9 mouse cellular contexts compared by ENCODE assay signal in the genomic region with DNA sequence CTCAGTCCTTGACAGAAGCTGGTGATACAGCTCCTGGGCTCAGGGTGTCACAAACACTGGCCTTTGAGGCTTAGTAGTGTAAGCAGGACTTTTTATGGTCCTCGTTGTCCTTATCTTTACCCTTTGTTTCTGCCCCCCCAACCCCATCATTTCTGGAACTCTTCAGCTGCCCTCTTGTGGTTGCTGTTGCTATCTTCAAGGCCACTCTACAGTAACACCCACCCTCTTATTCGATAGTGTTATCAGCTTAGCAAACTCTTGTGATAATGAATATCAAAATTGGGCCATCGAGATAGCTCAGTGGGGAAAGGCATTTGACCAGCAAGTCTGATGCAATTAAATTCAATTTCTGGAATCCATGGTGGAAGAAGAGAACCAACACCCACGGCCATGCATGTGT. TPM values are rescaled to one million over a fixed set of nuclear protein-coding genes. Genes with fewer than 3 reads are reported as not detected.
DNase-seq lines count a peak whose midpoint lies in the region; ATAC-seq and TF ChIP-seq lines count a peak whose summit lies in the region.
"Had no signal": no experiment of that assay in that cellular context is flagged by ENCODE, and none has a peak within 500 bp of the region (broad histone marks: within the 10 kb centered on the region; RNA-seq: fewer than 3 reads in every experiment).

No protein-coding gene starts in this region.

- in situ Hi-C loops in CH12.LX (cut with MboI; ENCODE audit: low pct_ligation_motif_present, low pct_unique_long_range_greater_than_20kb, low sequenced_read_pairs) = no loop called here

- no peak for TF ChIP-seq EP300 in CH12.LX (IDR thresholded peaks at IDR 0.05; ENCODE audit: low read length)

- no peaks in the 10 kb centered on the region for H3K9me3 ChIP-seq in heart, embryonic 10.5 days
- no peaks in the 10 kb centered on the region for H3K9me3 ChIP-seq in CH12.LX (replicated peaks; ENCODE audit: low read length)
- H3K9me3 ChIP-seq in liver, embryonic 15.5 days (replicated peaks) = no peaks in the 10 kb centered on the region

- no peaks in the 10 kb centered on the region for H3K79me2 ChIP-seq in CH12.LX (replicated peaks; ENCODE audit: control insufficient read depth, extremely low read depth, insufficient read depth, poor library complexity, severe bottlenecking)

- TF ChIP-seq POLR2A in CH12.LX (IDR thresholded peaks at IDR 0.05; ENCODE audit: low read depth, low read length) = no peak

- WGBS in heart, embryonic 10.5 days = 48% methylated on average over 4 of the region's 4 CpGs
- 27% methylated on average over 4 of the region's 4 CpGs for WGBS in liver, embryonic 15.5 days (ENCODE audit: insufficient replicate concordance)

- no peaks in the 10 kb centered on the region for H3K27me3 ChIP-seq in heart, embryonic 10.5 days (ENCODE audit: insufficient read depth, poor library complexity, severe bottlenecking)
- no peaks in the 10 kb centered on the region for H3K27me3 ChIP-seq in CH12.LX (replicated peaks)
- no peaks in the 10 kb centered on the region for H3K27me3 ChIP-seq in liver, embryonic 15.5 days

- DNase-seq in heart, postnatal 14 days = peak; percentile 8 to 39
- DNase-seq in heart, embryonic 10.5 days (ENCODE audit: low spot score) = no peak
- DNase-seq in CH12.LX (ENCODE audit: extremely low read depth) = peak; percentile 19
- DNase-seq in cerebellum, adult 9-10 months = peak; percentile 73
- no peak for DNase-seq in spleen, postnatal 10 days (ENCODE audit: low spot score in 2 of 2)
- no peak for DNase-seq in adrenal gland, adult 2 months

- TF ChIP-seq RAD21 in CH12.LX (IDR thresholded peaks at IDR 0.05; ENCODE audit: low read depth, low read length) = peak; percentile 65

- H3K4me3 ChIP-seq in heart, embryonic 10.5 days = no peak overlapping the region
- no peak overlapping the region for H3K4me3 ChIP-seq in CH12.LX (replicated peaks in 1 of 3; ENCODE audit: low read depth in 2 of 3, low read length in 2 of 3, poor library complexity in 1 of 3)
- H3K4me3 ChIP-seq in liver, embryonic 15.5 days (replicated peaks) = no peak overlapping the region

- TF ChIP-seq CTCF in CH12.LX (conservative IDR thresholded peaks at IDR 0.05 in 1 of 2, IDR thresholded peaks at IDR 0.05 in 1 of 2; ENCODE audit: low read depth in 2 of 2, low read length in 2 of 2) = peak in 1 of 2 experiments; percentile 74; a peak in 2 of 4 replicates

- ATAC-seq in liver, embryonic 15.5 days (ENCODE audit: insufficient read depth) = no peak
- no peak for ATAC-seq in megakaryocyte, adult 5-6 weeks (ENCODE audit: poor library complexity, severe bottlenecking)

- H3K4me1 ChIP-seq in heart, embryonic 10.5 days = peaks cover 13% of the 10 kb centered on the region
- H3K4me1 ChIP-seq in CH12.LX (ENCODE audit: control insufficient read depth in 1 of 2, insufficient read depth in 2 of 2) = peaks cover 11 to 19% of the 10 kb centered on the region in 2 experiments
- H3K4me1 ChIP-seq in liver, embryonic 15.5 days (replicated peaks) = peaks cover 17% of the 10 kb centered on the region

- no peak overlapping the region for H3K4me2 ChIP-seq in CH12.LX (ENCODE audit: insufficient read depth, low read depth, poor library complexity, severe bottlenecking)
- no peak overlapping the region for H3K4me2 ChIP-seq in liver, embryonic 15.5 days

- dilution Hi-C loops in CH12.LX (cut with MboI; ENCODE audit: extremely low pct_ligation_motif_present, extremely low pct_unique_long_range_greater_than_20kb, low sequenced_read_pairs) = no loop called here

- no peak overlapping the region for H3K27ac ChIP-seq in heart, embryonic 10.5 days
- H3K27ac ChIP-seq in CH12.LX (ENCODE audit: insufficient read depth, low read depth) = no peak overlapping the region
- H3K27ac ChIP-seq in liver, embryonic 15.5 days (replicated peaks) = 0 out of 2 replicates have a peak overlapping the region, but pooled peaks have one; percentile 14

- no peaks in the 10 kb centered on the region for H3K36me3 ChIP-seq in heart, embryonic 10.5 days
- no peaks in the 10 kb centered on the region for H3K36me3 ChIP-seq in CH12.LX (replicated peaks in 1 of 2; ENCODE audit: control insufficient read depth in 1 of 2, insufficient read depth in 1 of 2, low read length in 1 of 2)
- H3K36me3 ChIP-seq in liver, embryonic 15.5 days (replicated peaks) = no peaks in the 10 kb centered on the region

- intact Hi-C loops in heart, postnatal 14 days (cut with DNase I) = loop anchor here (2.0 kb wide), 1 partner anchor 116 kb away; no protein-coding TSS in a partner anchor

- no peak overlapping the region for H3K9ac ChIP-seq in CH12.LX (ENCODE audit: insufficient read depth, low read depth)
- no peak overlapping the region for H3K9ac ChIP-seq in liver, embryonic 15.5 days

TF ChIP-seq in CH12.LX, 34 proteins besides CTCF, POLR2A, EP300 and RAD21:
- no peak for TF ChIP-seq ELF1 (IDR thresholded peaks at IDR 0.05; ENCODE audit: low read depth, low read length)
- TF ChIP-seq MAFK (IDR thresholded peaks at IDR 0.05; ENCODE audit: insufficient replicate concordance, low read length) = no peak
- TF ChIP-seq JUND (conservative IDR thresholded peaks at IDR 0.05; ENCODE audit: low read depth, low read length) = no peak
- no peak for TF ChIP-seq TBP (conservative IDR thresholded peaks at IDR 0.05; ENCODE audit: low read depth, low read length)
- TF ChIP-seq MAX (IDR thresholded peaks at IDR 0.05; ENCODE audit: low read length) = no peak
- no peak for TF ChIP-seq ZNF384 (IDR thresholded peaks at IDR 0.05; ENCODE audit: low read depth, low read length)
- no peak for TF ChIP-seq TCF12 (IDR thresholded peaks at IDR 0.05; ENCODE audit: low read depth, low read length)
- no peak for TF ChIP-seq USF2 (conservative IDR thresholded peaks at IDR 0.05; ENCODE audit: low read depth, low read length)
- 0 out of 2 replicates have a peak, but pooled peaks have one; percentile 60 for TF ChIP-seq MAZ (IDR thresholded peaks at IDR 0.05; ENCODE audit: low read depth, low read length)
- peak; percentile 78 for TF ChIP-seq SMC3 (IDR thresholded peaks at IDR 0.05; ENCODE audit: low read depth, low read length)

RNA-seq across cellular contexts. Expression of a gene that starts 18.5 kb away (rescaled TPM):
- total RNA-seq in heart, postnatal 14 days (2021) = under 1 TPM; 0.67 to 0.73 TPM
- polyA plus RNA-seq in heart, embryonic 10.5 days (2016; fragmentation: Nextera tagmentation; extraction: Ambion mirVana) = 1.8 and 4.1 TPM in 2 replicates
- total RNA-seq in CH12.LX (2012; rRNA removed) (not detected in 2 replicates), CH12.LX (2014; rRNA removed) (not detected in 2 replicates)
- 0.50 TPM in 1 of 2 replicates, not detected in the other for polyA plus RNA-seq in CH12.LX (2012; ENCODE audit: insufficient read length, low read depth)
- 0.10 and 0.15 TPM in 2 replicates for polyA plus RNA-seq in liver, embryonic 15.5 days (2015; fragmentation: Nextera tagmentation; extraction: Ambion mirVana)
- total RNA-seq in adrenal gland, adult 2 months (2021) = under 1 TPM; 0.14 to 0.79 TPM
- polyA plus RNA-seq in adrenal gland, adult 2 months (2012; rRNA removed) = 0.52 and 1.2 TPM in 2 replicates
- total RNA-seq in megakaryocyte, adult 5-6 weeks (2015) = 0.62 TPM in 1 of 2 replicates, not detected in the other
- not detected in 2 replicates for total RNA-seq in megakaryocyte, adult 5-6 weeks (2017)
- total RNA-seq: monocyte, adult 5-6 weeks had no signal

RNA-seq across cellular contexts. Expression of a gene that starts 26.8 kb away (rescaled TPM):
- total RNA-seq in heart, postnatal 14 days (2021) = 1,000 to 10,000 TPM; 2,156 to 2,164 TPM
- polyA plus RNA-seq in heart, embryonic 10.5 days (2016; fragmentation: Nextera tagmentation; extraction: Ambion mirVana) = 894 and 1,099 TPM in 2 replicates
- total RNA-seq in CH12.LX (2012; rRNA removed) = 448 and 523 TPM in 2 replicates
- 476 and 504 TPM in 2 replicates for total RNA-seq in CH12.LX (2014; rRNA removed)
- 538 and 599 TPM in 2 replicates for polyA plus RNA-seq in CH12.LX (2012; ENCODE audit: insufficient read length, low read depth)
- 362 and 401 TPM in 2 replicates for polyA plus RNA-seq in liver, embryonic 15.5 days (2015; fragmentation: Nextera tagmentation; extraction: Ambion mirVana)
- 1,000 to 10,000 TPM in 1 of 2 experiments, 100 to 1,000 TPM in 1; 981 to 1,022 TPM for total RNA-seq in adrenal gland, adult 2 months (2021)
- 749 and 851 TPM in 2 replicates for polyA plus RNA-seq in adrenal gland, adult 2 months (2012; rRNA removed)
- 370 and 491 TPM in 2 replicates for total RNA-seq in megakaryocyte, adult 5-6 weeks (2015)
- 820 and 835 TPM in 2 replicates for total RNA-seq in megakaryocyte, adult 5-6 weeks (2017)

RNA-seq across cellular contexts. Expression of a gene that starts 45.5 kb away (rescaled TPM):
- total RNA-seq in heart, postnatal 14 days (2021) = not detected
- polyA plus RNA-seq in heart, embryonic 10.5 days (2016; fragmentation: Nextera tagmentation; extraction: Ambion mirVana) = not detected in 2 replicates
- total RNA-seq in CH12.LX (2012; rRNA removed) (not detected in 2 replicates), CH12.LX (2014; rRNA removed) (0.49 TPM in 1 of 2 replicates, not detected in the other)
- polyA plus RNA-seq in CH12.LX (2012; ENCODE audit: insufficient read length, low read depth) = not detected in 2 replicates
- polyA plus RNA-seq in liver, embryonic 15.5 days (2015; fragmentation: Nextera tagmentation; extraction: Ambion mirVana) = not detected in 2 replicates
- total RNA-seq in adrenal gland, adult 2 months (2021) = not detected
- not detected in 2 replicates for polyA plus RNA-seq in adrenal gland, adult 2 months (2012; rRNA removed)
- 0.33 TPM in 1 of 2 replicates, not detected in the other for total RNA-seq in megakaryocyte, adult 5-6 weeks (2015)
- not detected in 2 replicates for total RNA-seq in megakaryocyte, adult 5-6 weeks (2017)
- total RNA-seq: monocyte, adult 5-6 weeks had no signal

RNA-seq across cellular contexts. Expression of a gene that starts 49.8 kb away (rescaled TPM):
- total RNA-seq in heart, postnatal 14 days (2021) = 100 to 1,000 TPM; 106 TPM
- 126 and 133 TPM in 2 replicates for polyA plus RNA-seq in heart, embryonic 10.5 days (2016; fragmentation: Nextera tagmentation; extraction: Ambion mirVana)
- total RNA-seq in CH12.LX (2012; rRNA removed) = 66.2 and 81.8 TPM in 2 replicates
- total RNA-seq in CH12.LX (2014; rRNA removed) = 61.0 and 63.6 TPM in 2 replicates
- polyA plus RNA-seq in CH12.LX (2012; ENCODE audit: insufficient read length, low read depth) = 71.2 and 76.6 TPM in 2 replicates
- 27.3 and 30.9 TPM in 2 replicates for polyA plus RNA-seq in liver, embryonic 15.5 days (2015; fragmentation: Nextera tagmentation; extraction: Ambion mirVana)
- total RNA-seq in adrenal gland, adult 2 months (2021) = 100 to 1,000 TPM; 132 to 140 TPM
- 144 and 156 TPM in 2 replicates for polyA plus RNA-seq in adrenal gland, adult 2 months (2012; rRNA removed)
- 14.0 and 17.4 TPM in 2 replicates for total RNA-seq in megakaryocyte, adult 5-6 weeks (2015)
- 34.7 and 37.7 TPM in 2 replicates for total RNA-seq in megakaryocyte, adult 5-6 weeks (2017)

Comparison
In these comparisons a context has a peak if more than half of its experiments do, and no peak if none do; other contexts are left out.
1. DNase-seq: peak in heart, postnatal 14 days (2 of 2), CH12.LX (single experiment) and cerebellum, adult 9-10 months (single experiment); none in heart, embryonic 10.5 days (single experiment), spleen, postnatal 10 days (0 of 2) and adrenal gland, adult 2 months (single experiment).